Mouse (Mus musculus): ENCODE data around the gene Slamf9.

GRCm38 (mm10) chr1:172441935-172442445, 33.2 kb upstream of the Slamf9 start:
- TF ChIP-seq CTCF (IDR thresholded peaks at IDR 0.05; ENCODE audit: low read depth), result no peak
- no peak for TF ChIP-seq EP300 (IDR thresholded peaks at IDR 0.05; ENCODE audit: low read depth)

All from liver, postnatal 0 days (tissue).